Mouse (Mus musculus): ENCODE measurements at regions not wholly inside any gene's neighbourhood (a gene's known extent, or its start where the extent isn't known, plus 50 kb on each side); places are given as distances from the start of the nearest gene placed in this dataset.
A peak's percentile ranks its signal among the peaks of the same experiment; 100 is the strongest.

DNA sequence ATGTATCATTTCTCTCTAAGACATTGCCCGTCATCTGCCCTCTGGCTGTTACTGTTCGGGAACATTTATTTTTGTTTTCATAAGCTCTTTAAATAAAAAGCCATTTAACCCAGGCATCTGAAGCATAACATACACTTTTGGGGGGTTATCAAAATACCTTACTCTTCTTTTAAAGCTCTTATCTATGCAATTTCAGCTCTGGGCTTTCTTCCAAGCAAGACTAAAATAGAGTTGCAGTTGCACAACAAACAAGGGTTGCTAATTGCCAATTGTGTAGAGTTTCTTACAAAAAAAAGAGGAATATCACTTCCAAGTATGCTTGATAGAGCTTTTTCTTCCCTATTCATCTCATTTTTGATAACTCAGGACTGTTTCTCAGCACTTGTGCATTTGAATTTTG lies 277.6 kb downstream of the Cdh9 start (continued):
- TF ChIP-seq EP300 (IDR thresholded peaks at IDR 0.05; ENCODE audit: low read depth in 1 of 2, low read length in 2 of 2) (peak; percentile 84 to 94), SMC3 (IDR thresholded peaks at IDR 0.05; ENCODE audit: low read depth, low read length) (0 out of 2 replicates have a peak, but pooled peaks have one; percentile 20), MYB (IDR thresholded peaks at IDR 0.05; ENCODE audit: low read depth, low read length) (no peak), GABPA (IDR thresholded peaks at IDR 0.05; ENCODE audit: low read depth, low read length) (0 out of 2 replicates have a peak, but pooled peaks have one; percentile 15), NELFE (IDR thresholded peaks at IDR 0.05; ENCODE audit: low read depth, low read length) (no peak), RAD21 (IDR thresholded peaks at IDR 0.05; ENCODE audit: low read depth, low read length) (no peak; the same call in 1 of the 2 replicates), GATA1 (IDR thresholded peaks at IDR 0.05; ENCODE audit: low read depth, low read length) (peak; percentile 92)

DNA sequence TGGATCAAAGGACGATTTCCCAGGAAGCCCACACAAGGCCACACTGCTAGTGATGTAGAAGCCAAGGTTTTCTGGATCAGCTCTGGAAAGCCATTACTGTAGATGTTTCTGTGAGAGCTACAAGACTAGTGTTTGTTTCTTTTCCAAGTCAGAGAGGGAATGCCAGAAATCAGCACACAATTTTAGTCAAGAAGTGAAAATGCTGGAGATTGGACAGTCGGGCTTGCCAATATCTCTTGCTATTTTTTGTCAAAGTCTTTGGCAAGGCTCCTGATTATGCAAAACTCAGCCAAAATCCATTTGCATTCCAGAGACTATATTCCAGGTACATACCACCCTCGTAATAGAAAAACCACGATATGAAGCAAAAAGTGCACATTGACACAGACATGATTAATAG lies 279.3 kb downstream of the Cdh9 start:
- H3K9ac ChIP-seq (ENCODE audit: control insufficient read depth, low read depth, low read length, poor library complexity, severe bottlenecking) = no peak overlapping the region
- no peak for TF ChIP-seq GABPA (IDR thresholded peaks at IDR 0.05; ENCODE audit: low read depth, low read length)
- TF ChIP-seq CHD1 (IDR thresholded peaks at IDR 0.05; ENCODE audit: low read depth, low read length) = no peak
- no peak for TF ChIP-seq POLR2AphosphoS5 (IDR thresholded peaks at IDR 0.05; ENCODE audit: borderline replicate concordance, low read depth, low read length)
- TF ChIP-seq MYB (IDR thresholded peaks at IDR 0.05; ENCODE audit: low read depth, low read length) = no peak
- no peak for TF ChIP-seq USF1 (IDR thresholded peaks at IDR 0.05; ENCODE audit: low read depth, low read length)
- TF ChIP-seq TAL1 (IDR thresholded peaks at IDR 0.05; ENCODE audit: low read length) = no peak
- no peak for TF ChIP-seq TBP (IDR thresholded peaks at IDR 0.05; ENCODE audit: low read depth, low read length)
- no peak for TF ChIP-seq MAFK (IDR thresholded peaks at IDR 0.05; ENCODE audit: borderline replicate concordance, low read depth, low read length)
- TF ChIP-seq NELFE (IDR thresholded peaks at IDR 0.05; ENCODE audit: low read depth, low read length) = no peak
- no peak for TF ChIP-seq CHD2 (IDR thresholded peaks at IDR 0.05; ENCODE audit: low read length)
- no peak for TF ChIP-seq MEF2A (IDR thresholded peaks at IDR 0.05; ENCODE audit: extremely low read depth, insufficient replicate concordance, low read depth, low read length, poor library complexity, severe bottlenecking)
- TF ChIP-seq HCFC1 (IDR thresholded peaks at IDR 0.05; ENCODE audit: low read depth, low read length) = no peak
- no peak for TF ChIP-seq UBTF (IDR thresholded peaks at IDR 0.05; ENCODE audit: borderline replicate concordance, insufficient read depth, low read depth, low read length)
- no peak for TF ChIP-seq NRF1 (IDR thresholded peaks at IDR 0.05; ENCODE audit: insufficient read depth, low read depth, low read length, poor library complexity, severe bottlenecking)
- no peak for TF ChIP-seq RCOR1 (IDR thresholded peaks at IDR 0.05; ENCODE audit: low read depth, low read length)

More for the DNA sequence above, 279.3 kb downstream of the Cdh9 start:
- peaks cover 0 to 5% of the 10 kb centered on the region in 2 experiments; a peak in 2 of 4 replicates for H3K4me1 ChIP-seq (ENCODE audit: control insufficient read depth in 1 of 2, insufficient read depth in 2 of 2, low read length in 2 of 2)
- H3K27ac ChIP-seq (ENCODE audit: control insufficient read depth, low read depth, low read length) = no peak overlapping the region
- H3K36me3 ChIP-seq (ENCODE audit: control insufficient read depth in 1 of 2, insufficient read depth in 2 of 2, low read length in 2 of 2) = peaks cover 0 to 8% of the 10 kb centered on the region in 2 experiments; a peak in 2 of 4 replicates
- no peak for DNase-seq (ENCODE audit: low read depth, low spot score)
- H3K4me3 ChIP-seq (ENCODE audit: control insufficient read depth in 1 of 2, insufficient read depth in 1 of 2, low read depth in 2 of 2, low read length in 2 of 2) = no peak overlapping the region
- H3K9me3 ChIP-seq (replicated peaks; ENCODE audit: insufficient read depth, low read length) = no peaks in the 10 kb centered on the region
- no peaks in the 10 kb centered on the region for H3K27me3 ChIP-seq (ENCODE audit: control insufficient read depth in 1 of 2, insufficient read depth in 2 of 2, low read length in 2 of 2)
- no peaks in the 10 kb centered on the region for H3K79me2 ChIP-seq (ENCODE audit: control insufficient read depth, insufficient read depth, low read length, poor library complexity)
